Mouse (Mus musculus) layer of hippocampus, adult 8-10 months (tissue): ENCODE results near the gene Aamp. TPM values are rescaled to one million over a fixed set of nuclear protein-coding genes. Genes with fewer than 3 reads are reported as not detected.

Source experiments
- DNase-seq, 2 experiments: peaks; one replicate each; pipeline ENCODE4 v3.0.0; 2022; ENCODE audit warnings: low spot score in 2 of 2
- total RNA-seq, 4 experiments: library from RNA; stranded (reverse); gene quantifications; 2 replicates each; pipeline ENCODE4 v1.2.4; 2022

The Aamp gene
- total RNA-seq, 4 experiments from 2014 or later = 150 to 159 (median 154) TPM

DNA sequence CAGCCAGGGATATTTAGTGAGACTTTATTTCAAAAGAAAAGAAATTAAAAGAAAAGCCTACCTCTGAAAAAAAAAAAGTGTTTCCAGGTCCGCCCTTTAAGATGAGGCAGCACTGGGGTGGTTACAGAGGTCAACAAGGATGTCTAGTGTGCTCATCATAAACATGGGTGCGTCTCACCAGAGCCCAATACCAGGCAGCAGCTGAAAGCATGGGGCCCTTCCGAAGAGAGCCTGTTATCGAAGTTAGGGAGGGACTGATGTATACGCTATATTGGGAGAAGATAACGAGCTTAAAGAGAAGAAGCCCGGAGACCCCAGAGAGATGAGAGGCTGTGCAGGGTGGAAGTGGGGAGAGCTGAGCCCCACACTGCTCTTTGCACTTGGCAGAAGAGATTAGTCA is 45.4 kb downstream of the Aamp start:
- no peak for DNase-seq

- no peak for DNase-seq
These were observed 46.4 kb downstream of the Aamp start for GRCm38 (mm10) chr1:74238136-74238535.

DNA sequence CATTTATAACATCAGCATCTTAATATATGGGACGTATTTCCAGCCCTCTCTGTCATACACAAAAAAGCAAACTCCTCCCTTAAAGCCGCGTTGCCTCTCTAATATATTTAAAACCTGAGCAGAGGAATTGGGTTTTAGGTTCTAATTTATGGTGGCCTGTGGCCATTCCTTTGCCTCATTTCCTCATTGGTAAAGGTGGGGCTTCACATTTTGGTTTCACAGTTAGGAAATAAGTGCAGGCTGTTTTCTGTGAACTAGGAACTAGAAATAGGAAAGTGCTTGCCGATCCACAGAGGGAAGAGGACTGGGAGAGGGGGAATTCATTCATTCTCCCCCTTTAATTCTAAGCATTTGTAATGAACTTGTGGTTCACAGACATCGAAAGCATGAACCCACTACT is 46.9 kb downstream of the Aamp start:
- no peak for DNase-seq

- peak in 1 of 2 experiments; percentile 23 for DNase-seq
These were observed 47.8 kb downstream of the Aamp start for GRCm38 (mm10) chr1:74236590-74237317.

GRCm38 (mm10) chr1:74235938-74236589 is 48.5 kb downstream of the Aamp start, which contains the start of gene Arpc2:
Gene Arpc2, plus strand, starts transcription at chr1:74236084.
- peak; percentile 92 to 95 for DNase-seq

DNA sequence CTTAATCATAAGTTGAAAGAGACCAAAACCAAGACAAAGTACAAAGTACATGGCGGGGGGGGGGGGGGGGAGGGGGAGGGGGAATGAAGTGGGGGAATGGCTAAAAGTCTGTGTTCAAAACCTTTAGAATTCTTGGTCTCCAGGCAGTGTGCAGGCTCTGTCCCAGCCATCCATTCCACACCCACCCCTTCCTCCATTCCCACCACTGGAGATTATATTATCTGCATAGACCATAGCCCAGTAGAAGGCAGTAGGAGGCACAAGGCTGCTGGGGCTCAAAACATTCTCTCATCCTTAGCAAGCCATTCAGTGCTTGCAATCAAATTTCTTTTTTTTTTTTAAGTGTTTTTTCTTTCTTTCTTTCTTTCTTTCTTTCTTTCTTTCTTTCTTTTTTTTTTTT is 53.5 kb downstream of the Aamp start:
- DNase-seq = no peak

DNA sequence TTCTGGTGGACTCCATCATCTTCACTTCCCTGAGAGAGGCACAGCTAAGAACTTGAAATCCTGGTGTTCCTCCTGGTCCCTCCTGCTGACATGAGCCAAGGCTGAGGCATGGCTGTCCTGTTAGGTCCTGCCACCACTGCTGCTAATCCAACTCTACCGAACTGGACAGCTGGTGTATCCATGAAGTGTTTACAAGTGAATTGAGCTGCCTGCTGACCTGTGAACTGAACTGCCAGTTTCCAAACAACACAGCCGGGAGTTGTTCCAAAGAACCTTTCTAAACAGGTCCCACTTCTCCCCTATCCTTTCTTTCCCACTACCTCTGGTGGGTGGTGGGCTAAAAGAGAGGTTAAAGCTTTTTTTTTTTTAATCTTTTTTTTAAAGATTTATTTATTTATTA is 54.6 kb downstream of the Aamp start:
- DNase-seq = no peak

Other genes starting within 250 kb of the Aamp start
- 10 to 100 TPM; 44.4 to 54.8 (median 47.4) TPM for gene Tns1, start 160.3 kb downstream of the Aamp start, total RNA-seq
- gene Rufy4, start 159.2 kb downstream of the Aamp start, total RNA-seq = under 1 TPM in 1 of 4 experiments, not detected in 3; 0.25 TPM
- gene Cxcr2, start 130.7 kb downstream of the Aamp start, total RNA-seq = not detected
- under 1 TPM in 1 of 4 experiments, not detected in 3; 0.34 TPM for gene Cxcr1, start 90.1 kb downstream of the Aamp start, total RNA-seq
- gene Arpc2, start 48.7 kb downstream of the Aamp start, total RNA-seq = 100 to 1,000 TPM; 324 to 350 (median 341) TPM
- gene Gpbar1, start 6.2 kb downstream of the Aamp start, total RNA-seq = not detected
- gene Pnkd, start 192 bp upstream of the Aamp start, total RNA-seq = 100 to 1,000 TPM; 170 to 190 (median 177) TPM
- 10 to 100 TPM; 24.9 to 37.2 (median 33.3) TPM for gene Tmbim1, start 20.9 kb upstream of the Aamp start, total RNA-seq
- 1 to 10 TPM; 1.7 to 3.3 (median 2.2) TPM for gene Catip, start 77.4 kb upstream of the Aamp start, total RNA-seq
- 10 to 100 TPM in 2 of 4 experiments, 1 to 10 TPM in 2; 5.5 to 68.6 (median 30.6) TPM for gene Slc11a1, start 90.5 kb upstream of the Aamp start, total RNA-seq
- 10 to 100 TPM; 27.6 to 33.4 (median 31.6) TPM for gene Ctdsp1, start 106.8 kb upstream of the Aamp start, total RNA-seq
- under 1 TPM; 0.71 to 0.92 (median 0.82) TPM for gene Vil1, start 124.6 kb upstream of the Aamp start, total RNA-seq
- 10 to 100 TPM; 22.7 to 25.7 (median 24.6) TPM for gene Cnot9, start 221.3 kb upstream of the Aamp start, total RNA-seq